Mouse (Mus musculus): ENCODE measurements around the gene Ppip5k2.

Ppip5k2 gene

DNA sequence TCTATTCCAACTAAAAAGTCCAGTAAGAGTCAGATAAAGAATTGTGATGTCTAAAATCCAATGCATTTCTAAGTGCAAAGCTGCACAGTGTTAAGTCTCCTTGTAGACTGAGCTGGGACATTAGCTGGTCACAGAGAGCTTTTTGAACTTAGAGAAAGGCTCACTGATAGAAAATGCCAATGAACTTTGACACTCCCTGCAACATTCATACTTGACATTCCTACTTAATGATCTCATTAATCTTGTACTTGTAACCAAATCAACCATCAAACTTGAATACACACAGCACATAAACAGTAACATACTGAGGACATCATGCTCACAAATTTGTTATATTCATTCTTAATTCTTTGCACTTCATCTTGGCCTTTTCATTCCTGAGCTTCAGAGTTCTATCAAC lies 10.4 kb downstream of the Ppip5k2 start:
- no peak for DNase-seq (ENCODE audit: low read depth in 1 of 2, low spot score in 2 of 2)

DNA sequence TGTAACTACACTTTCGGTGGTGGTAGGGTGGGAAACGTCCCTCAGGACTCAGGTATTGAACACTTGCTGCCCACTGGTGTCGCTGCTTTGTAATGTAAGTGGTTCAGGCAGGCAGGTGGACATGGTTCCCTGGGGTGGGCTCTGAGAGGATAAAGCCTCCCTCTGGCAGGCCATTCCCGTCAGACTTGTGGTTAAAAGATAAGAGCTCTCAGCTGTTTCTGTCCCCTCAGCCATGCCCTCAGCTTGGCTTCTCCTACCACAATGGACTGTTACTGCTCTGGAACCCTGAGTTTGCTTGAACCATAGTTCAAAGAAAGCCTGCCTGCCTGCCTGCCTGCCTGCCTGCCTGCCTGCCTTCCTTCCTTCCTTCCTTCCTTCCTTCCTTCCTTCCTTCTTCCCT lies 15.8 kb downstream of the Ppip5k2 start:
- no peak for DNase-seq (ENCODE audit: low read depth in 1 of 2, low spot score in 2 of 2)

DNA sequence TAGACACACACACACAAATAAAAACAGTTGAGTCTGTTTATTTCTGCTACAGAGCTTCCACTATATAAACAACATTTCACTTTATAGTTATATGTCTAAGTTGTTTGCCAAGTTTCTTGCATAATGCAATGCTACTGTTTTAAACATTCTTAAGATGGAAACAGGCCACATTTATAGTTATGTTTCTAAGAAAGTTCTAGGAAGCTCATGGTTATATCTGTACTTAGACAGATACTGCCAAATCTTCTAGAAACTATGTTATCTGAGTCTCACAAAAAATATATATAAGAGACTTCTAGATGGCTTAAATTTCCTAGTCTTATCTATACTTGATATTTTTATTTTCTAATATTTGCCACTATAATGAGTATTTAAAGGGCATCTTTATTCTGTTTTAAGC lies 17.0 kb downstream of the Ppip5k2 start:
- no peak for DNase-seq (ENCODE audit: low read depth in 1 of 2, low spot score in 2 of 2)

DNA sequence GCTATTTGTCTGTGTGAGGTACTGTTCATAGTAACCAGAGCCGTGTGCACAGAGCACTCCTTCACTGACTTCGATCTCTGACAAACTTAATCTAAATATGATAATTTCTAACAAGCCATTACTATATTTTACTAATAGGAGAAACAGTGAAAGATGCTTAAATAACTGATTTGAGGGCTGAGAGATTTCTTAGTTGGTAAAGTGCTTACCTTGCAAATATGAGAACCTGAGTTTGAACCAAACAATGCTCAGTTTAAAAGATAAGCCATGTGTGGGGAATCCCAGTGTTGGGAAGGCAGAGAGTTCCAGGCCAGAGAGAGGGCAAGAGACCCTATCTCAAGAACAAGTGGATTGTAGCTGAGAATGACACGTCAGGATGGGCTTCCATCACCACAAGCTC lies 22.0 kb downstream of the Ppip5k2 start:
- no peak for DNase-seq (ENCODE audit: low read depth in 1 of 2, low spot score in 2 of 2)

DNA sequence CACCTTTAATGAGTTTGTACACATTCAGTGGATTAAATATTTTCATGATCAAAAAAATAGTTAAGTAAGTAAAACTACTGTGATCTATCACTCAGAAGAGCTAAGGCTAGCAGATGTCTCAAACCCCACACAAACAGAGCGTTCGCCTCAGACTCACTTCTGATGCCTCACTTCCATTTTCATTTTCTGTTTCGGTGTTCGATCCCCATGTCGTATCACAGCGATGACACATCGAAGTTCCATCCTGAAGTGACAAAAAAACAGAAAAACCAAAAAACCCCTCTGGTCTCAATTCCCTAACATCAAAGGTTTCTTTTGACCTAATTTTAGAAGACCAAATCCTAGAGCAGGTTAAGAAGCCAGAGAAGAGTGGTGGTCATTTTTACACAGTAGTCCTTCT lies 23.9 kb downstream of the Ppip5k2 start:
- no peak for DNase-seq (ENCODE audit: low read depth in 1 of 2, low spot score in 2 of 2)

DNA sequence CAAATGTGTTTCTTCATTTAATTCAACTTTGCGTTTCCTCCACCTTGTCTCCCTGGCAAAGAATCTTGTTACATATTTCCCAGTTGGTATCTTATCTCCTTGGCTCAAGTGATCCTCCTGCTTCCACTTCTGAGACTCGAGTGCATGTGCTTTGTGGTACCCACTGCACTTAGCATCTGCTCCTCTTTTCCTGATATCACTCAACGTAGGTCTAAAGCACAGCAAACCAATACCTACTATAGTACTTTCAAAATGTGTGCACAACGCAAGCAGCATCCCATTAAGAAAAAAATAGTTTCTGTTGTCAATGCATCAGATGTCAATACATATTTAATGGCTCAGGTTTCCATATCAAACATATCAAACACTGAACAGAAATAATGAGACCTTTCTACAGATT lies 24.5 kb downstream of the Ppip5k2 start:
- DNase-seq (ENCODE audit: low read depth in 1 of 2, low spot score in 2 of 2) = no peak

DNA sequence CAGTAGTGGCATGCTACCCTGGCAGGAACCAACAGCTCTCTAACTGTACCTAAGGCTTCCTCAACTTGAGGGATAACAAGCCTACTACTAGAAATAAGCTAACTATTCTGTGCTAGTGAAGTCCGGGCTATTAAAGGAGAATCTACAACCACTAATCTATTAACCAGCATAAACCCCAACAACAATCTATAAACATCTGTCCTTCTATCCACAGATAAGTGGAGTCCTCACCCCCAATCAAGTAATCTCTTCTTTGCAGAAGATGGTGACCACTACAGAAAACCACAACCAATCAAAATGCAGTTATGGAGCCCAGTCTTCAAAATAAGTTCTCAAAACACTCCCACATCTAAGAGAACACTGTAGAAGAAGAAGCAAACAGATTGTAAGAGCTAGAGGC lies 27.1 kb downstream of the Ppip5k2 start:
- DNase-seq (ENCODE audit: low read depth in 1 of 2, low spot score in 2 of 2) = no peak

DNA sequence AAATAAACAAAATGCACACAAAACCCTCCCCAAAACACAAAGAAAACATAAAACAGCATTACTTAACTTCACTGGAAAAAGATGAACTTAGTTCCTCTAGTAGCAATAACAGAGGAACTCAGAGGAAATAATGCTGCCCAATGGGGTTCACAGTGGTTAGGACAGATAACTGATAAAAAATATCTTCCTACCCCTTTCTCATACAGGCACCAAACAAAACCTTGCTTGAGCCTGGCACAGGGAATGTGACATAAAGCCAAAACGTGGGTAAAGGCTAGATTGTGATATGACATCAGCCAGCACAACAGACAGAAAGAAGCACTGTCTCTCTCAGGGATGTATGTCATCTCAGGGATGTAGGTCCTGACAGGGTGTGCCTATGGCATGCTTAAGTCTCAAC lies 40.9 kb downstream of the Ppip5k2 start:
- no peak for DNase-seq (ENCODE audit: low read depth in 1 of 2, low spot score in 2 of 2)

DNA sequence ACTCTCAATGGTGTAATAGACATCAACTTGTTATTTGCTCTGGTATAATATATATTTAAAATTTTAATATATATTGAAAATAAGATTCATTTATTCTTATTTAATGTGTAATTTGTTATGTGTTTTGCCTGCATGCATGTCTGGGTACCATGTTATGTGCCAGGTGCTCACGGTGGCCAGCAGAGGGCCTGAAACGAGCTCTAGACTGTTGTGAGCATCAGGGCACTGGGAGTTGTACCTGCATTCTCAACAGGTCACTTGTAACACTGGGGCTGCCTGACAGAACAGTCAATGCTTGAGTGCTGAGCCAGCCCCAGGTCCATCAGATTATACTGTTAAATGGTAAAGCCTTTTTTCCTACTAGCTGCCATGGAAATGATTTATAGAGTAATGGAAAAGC lies 43.5 kb downstream of the Ppip5k2 start:
- no peak for DNase-seq (ENCODE audit: low read depth in 1 of 2, low spot score in 2 of 2)

DNA sequence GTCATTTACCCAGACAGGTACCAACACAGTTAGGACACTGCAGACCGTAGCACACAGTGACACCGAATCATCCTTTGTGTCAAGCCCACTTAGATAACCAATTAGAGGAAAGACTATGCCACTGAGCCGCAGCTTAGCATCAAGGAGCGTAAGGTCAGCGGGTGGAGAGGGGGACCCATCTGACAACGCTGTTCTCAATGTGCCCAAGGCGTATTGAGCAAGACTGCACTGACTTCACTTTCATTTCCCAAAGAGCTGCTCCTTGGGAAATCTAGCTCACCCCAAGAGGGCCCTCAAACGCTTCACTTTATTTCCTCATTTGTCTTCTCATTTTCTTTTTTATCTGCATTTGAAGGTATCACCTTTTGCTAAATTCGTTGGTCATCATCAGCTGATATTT lies 51.8 kb downstream of the Ppip5k2 start:
- DNase-seq (ENCODE audit: low read depth in 1 of 2, low spot score in 2 of 2) = peak; percentile 27 to 48

DNA sequence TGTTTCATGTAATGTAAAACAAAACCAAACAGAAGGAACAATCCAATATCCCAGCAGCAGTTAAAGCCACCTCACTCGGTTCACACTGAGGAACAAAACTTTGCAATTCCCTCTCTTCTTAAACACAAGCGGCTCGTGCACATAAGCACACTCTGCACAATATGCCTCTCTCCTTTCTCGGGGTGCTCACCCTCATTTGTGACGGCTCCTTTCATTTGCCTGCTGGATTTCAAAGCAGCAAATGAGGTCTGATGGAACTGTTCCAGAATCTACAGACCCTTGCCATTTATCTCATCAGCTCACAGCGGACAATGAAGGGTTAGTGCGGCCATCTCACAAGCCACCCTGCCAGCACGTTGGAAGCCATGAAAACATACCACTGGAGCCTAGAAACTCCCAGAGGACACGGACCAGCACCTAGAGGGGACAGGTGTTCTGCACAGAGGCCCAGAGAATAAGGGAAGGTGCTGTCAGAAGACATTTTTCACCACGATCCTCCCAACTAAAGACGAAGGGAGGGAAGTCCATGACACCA lies 55.8 kb downstream of the Ppip5k2 start:
- no peak for DNase-seq (ENCODE audit: low read depth in 1 of 2, low spot score in 2 of 2)

DNA sequence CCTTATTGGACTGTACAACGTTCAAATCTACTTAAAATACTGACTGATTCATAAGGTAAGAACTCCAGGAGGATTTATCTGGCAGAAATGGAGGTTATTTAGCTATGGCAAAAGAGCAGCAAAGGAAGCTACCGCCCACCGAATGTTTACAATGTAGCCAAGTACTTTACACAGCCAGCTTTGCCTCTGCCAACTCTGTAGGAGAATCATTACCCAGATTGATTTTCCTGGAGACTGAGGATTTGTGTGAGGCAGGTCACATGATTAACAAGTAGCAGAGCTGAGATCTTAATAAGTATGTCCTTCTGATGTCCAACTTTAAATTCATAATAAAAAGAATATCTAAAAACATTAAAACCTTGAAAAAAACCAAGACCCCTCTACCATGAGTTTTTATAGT lies 59.7 kb downstream of the Ppip5k2 start:
- DNase-seq (ENCODE audit: low read depth in 1 of 2, low spot score in 2 of 2) = no peak

DNA sequence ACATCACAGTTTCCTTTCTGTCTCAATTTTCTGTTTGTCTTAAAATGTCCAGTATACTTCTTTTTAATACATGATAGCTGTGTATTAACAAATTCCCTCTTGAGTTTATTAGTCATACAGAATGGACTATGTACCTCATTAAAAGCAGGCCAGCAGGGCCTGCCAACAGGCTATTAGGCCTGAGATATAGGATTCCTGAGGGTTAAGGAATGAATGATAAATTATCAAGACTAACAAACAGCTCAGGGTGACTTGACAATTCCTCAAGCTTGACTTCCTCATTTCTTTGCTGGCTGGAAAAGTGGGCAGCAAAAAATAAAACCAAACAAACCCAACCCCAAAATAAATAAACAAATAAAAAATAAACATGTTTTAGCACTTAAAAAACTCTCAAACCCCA lies 64.8 kb downstream of the Ppip5k2 start:
- no peak for DNase-seq (ENCODE audit: low read depth in 1 of 2, low spot score in 2 of 2)

DNA sequence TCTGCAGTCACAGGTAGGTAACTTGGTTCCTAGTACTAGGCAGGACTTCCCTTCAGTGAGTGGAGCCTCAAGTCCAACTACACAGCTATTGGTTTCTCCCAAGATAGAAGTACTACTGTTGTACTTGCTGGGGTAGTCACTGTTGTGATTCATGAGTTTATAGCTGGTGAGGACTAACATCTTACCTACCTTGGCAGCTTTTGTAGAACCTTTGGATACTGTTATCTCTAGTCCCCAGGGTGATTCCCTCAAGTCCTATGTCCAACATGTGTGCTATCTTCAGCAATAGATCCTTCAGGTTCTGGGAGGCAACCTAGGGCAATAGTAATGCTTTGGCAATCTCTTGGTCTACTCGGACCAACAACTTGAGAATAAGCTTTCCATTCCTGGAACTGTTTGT lies 65.6 kb downstream of the Ppip5k2 start:
- no peak for DNase-seq (ENCODE audit: low read depth in 1 of 2, low spot score in 2 of 2)

DNA sequence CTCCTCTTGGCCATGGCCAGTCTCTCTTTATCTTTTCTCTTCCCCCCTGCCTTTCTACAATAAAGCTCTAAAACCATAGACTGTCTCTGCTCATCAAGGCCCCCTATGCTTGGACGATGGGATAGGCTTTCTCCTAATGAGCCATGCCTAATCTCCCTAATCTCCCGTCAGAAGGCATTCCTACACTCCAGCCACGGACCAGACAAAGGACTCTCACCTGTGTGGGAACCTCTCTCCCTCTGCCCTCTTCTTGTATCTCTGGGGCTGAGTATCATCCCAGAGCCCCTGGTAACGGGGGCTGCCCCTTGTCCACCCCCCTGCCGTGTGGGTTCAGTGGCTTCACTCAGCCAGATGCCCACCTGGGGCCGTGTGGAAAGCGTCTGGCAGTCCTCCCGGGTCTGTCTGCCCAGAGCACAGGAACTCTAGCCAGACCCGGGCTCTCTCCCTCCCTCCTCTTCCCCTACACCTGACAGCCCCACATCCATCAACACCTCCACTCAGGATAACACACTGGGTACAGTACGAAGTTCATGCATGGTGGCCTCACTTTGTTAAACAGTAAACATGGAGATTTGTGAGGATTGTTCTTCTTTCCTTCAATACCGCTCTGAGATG lies 71.1 kb downstream of the Ppip5k2 start:
- no peak for DNase-seq (ENCODE audit: low read depth in 1 of 2, low spot score in 2 of 2)

DNA sequence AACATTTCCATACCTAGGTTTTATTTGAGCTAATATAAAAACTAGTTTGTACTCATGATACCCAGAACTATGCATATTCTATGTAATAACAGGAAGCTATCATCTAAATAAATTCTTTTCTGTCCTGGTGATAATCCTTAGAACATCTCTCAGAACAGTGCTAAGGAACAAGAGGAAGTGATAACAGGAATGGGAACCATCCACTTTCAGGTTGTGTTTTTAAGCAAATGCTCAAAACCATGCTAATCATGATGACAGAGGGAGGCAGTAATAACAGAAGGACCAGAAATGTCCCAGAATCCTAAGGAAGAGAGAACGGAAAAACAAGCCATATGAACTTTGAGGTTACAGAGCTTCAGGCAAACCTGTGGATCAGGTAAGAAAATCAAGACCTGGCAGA lies 72.9 kb downstream of the Ppip5k2 start:
- no peak for DNase-seq (ENCODE audit: low read depth in 1 of 2, low spot score in 2 of 2)

DNA sequence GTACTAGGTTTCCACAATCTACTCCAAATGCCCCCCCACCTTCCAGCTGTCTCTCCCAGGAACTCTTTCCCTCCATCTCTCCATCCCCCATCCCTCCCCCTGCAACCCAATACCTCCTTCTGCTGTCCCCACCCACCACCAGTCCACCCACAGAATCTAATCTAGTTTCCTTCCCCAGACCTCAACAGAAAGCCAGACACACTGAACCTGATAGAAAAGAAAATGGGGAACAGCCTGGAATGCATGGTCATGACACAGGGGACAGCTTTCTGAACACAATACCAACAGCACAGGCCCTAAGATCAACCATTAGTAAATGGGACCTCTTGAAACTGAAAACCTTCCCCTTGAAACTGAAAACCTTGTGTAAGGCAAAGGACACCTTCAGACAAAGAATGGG lies 76.4 kb downstream of the Ppip5k2 start:
- no peak for DNase-seq (ENCODE audit: low read depth in 1 of 2, low spot score in 2 of 2)

DNA sequence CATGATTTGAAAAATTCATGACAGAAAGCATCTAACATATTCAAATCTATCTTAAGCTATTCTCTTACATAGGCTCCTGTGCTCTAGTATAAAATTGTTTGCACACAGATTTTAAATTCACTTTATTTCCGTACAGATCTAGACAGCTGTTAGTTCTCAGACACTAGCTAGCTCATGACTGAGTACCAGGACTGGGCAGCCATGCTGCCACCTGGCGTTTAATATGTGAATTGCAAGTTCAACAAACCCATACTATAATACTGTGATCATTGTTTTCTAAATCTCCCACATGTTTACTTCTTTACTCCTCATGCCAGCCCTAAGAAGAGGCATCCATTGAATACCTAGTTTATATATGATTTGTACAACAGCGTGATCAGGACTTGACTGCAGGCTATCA lies 81.5 kb downstream of the Ppip5k2 start:
- DNase-seq (ENCODE audit: low read depth in 1 of 2, low spot score in 2 of 2) = peak in 1 of 2 experiments; percentile 12

DNA sequence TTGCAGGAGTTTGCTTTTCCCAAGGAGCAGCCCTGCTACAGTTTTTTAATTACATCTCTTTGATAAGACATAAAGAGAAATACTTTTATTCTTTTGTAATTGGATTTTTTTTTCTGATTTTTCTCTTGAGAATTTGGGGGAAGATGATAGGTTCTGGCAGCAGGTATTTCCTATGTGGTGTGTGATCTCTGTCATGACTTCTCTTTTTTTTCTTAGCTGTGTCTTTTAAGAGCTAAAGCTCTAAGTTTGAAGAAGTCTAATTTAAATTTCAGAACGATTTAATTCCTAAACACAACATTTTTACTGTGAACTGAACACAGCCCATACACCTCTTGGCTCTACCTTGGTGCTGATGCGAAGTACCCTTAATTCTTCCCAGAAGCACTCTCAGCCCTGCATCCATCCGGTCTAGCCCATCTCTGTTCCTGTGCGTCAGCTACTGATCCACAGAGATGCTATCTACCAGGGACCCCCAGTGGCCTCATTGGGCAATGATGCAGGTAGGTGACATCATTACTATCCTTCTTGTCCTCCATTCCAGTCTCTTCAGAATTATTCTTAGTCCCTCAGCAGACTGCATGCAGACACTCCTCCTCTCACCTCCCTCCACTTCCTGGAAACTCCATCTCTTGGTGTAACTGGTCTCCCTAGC lies 93.6 kb downstream of the Ppip5k2 start:
- DNase-seq (ENCODE audit: low read depth in 1 of 2, low spot score in 2 of 2) = no peak

DNA sequence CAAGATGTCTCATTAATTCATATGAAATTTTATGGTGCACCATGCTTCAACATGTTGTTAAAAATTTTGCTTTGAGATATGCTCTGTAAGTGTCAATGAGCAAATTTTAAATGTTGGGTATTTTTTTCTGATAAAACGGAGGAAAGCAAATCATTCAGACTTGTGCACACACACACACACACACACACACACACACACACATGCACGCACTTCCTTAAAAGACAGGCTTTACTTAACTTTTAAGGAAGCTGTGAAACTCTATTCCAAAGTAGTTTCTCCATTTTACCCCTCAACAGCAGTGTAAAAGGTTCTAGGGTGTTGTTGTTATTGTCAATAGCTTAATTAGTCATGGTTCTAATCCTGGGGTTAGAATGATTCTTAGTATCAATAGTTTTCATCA lies 94.1 kb downstream of the Ppip5k2 start:
- no peak for DNase-seq (ENCODE audit: low read depth in 1 of 2, low spot score in 2 of 2)

DNA sequence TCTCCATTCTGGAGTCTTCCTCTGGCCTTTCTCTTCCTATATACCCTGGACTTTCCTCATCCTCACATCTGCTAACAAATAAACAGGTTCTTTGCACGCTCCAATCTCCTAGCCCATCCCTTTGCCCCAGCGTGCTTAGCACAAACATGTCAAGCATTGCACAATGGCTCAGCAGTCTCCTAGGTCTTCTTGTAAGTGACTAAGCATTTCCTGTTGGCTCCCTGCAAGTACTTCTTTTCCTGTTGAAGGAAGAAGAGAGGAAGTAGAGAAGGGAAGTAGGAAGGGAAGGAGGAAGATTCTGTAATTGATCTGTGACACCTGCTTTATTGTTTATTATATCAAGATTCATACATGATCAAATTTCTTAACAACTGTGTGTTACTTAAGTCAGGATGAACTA lies 97.4 kb downstream of the Ppip5k2 start:
- no peak for DNase-seq (ENCODE audit: low read depth in 1 of 2, low spot score in 2 of 2)

DNA sequence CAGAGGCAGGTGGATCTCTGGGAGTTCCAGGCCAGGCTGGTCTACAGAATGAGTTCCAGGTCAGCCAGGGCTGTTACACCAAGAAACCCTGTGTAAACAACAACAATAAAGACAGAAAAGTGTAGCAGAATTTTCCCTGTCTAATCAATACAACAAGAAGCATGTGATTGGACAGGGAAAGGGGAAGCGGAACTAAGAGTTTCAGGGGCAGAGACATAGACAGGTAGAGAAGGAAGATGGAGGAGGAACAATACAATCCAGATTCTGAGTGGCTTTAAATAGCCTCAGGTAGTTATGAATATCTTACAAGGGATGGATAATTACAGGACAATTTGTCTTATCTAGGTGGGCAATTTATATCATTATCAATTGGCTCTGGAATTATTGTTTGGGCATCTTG lies 102.9 kb downstream of the Ppip5k2 start:
- DNase-seq (ENCODE audit: low read depth in 1 of 2, low spot score in 2 of 2) = no peak

DNA sequence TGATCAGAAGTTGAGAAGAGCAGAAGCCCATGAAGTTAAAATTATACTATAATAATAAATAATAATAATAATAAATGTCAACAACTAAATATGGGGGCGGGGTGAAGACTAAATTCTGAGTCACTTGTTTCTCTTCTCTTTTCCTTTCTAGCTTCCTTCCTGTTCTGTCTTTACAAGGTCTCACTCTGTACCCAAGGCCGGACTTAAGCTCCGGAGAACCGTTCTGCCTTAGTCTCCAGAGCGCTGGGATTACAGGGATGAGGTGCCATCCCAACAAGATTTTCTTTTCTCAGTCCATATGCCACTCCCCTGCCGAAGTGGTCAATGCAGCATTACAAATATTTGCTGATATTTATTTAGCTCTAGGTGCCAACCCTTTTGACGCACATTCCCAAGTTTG lies 107.9 kb downstream of the Ppip5k2 start:
- DNase-seq (ENCODE audit: low read depth in 1 of 2, low spot score in 2 of 2) = no peak

Measured in monocyte, adult 2 months (primary cell).